Mouse (Mus musculus) heart, embryonic 14.5 days (tissue): ENCODE data around the gene Irgm2. TPM values are rescaled to one million over a fixed set of nuclear protein-coding genes. Genes with fewer than 3 reads are reported as not detected.

Experiments
- ATAC-seq: fragments of 200-750 bp; cut with Nextera tagmentation; 2 replicates; pipeline ENCODE4 v1.8.0; 2017; ENCODE audit warnings: low read depth, moderate TSS enrichment; ENCODE audit not compliant: insufficient number of reproducible peaks, insufficient read depth, low FRiP score
- H3K27ac ChIP-seq, 2 experiments: fragments of 200-500 bp in 1 of 2; fragments of 300-500 bp in 1 of 2; sonication (generic) in 1 of 2; replicated peaks in 1 of 2; 2 replicates each; pipeline ENCODE4 v1.5.1; 2012 to 2014; ENCODE audit warnings: low read depth in 2 of 2, low read length in 2 of 2, control low read depth in 1 of 2, mild to moderate bottlenecking in 1 of 2, mixed read lengths in 1 of 2; ENCODE audit not compliant: control insufficient read depth in 1 of 2, insufficient read depth in 1 of 2
- H3K27me3 ChIP-seq: fragments of 300-500 bp; sonication (generic); 2 replicates; pipeline ENCODE4 v1.6.1; 2014; ENCODE audit warnings: mild to moderate bottlenecking, low read length, control low read depth; ENCODE audit not compliant: control insufficient read depth, insufficient read depth
- H3K36me3 ChIP-seq: fragments of 300-500 bp; sonication (generic); 2 replicates; pipeline ENCODE4 v1.6.1; 2014; ENCODE audit warnings: mild to moderate bottlenecking, control low read depth, low read length, mixed read lengths; ENCODE audit not compliant: control insufficient read depth, insufficient read depth
- H3K4me1 ChIP-seq, 2 experiments: fragments of 200-500 bp in 1 of 2; fragments of 300-500 bp in 1 of 2; sonication (generic) in 1 of 2; 2 replicates each; pipeline ENCODE4 v1.6.1; 2012 to 2014; ENCODE audit warnings: low read length in 2 of 2, control low read depth in 1 of 2, mixed read lengths in 1 of 2; ENCODE audit not compliant: control insufficient read depth in 2 of 2, insufficient read depth in 2 of 2
- H3K4me2 ChIP-seq: fragments of 300-500 bp; sonication (generic); 2 replicates; pipeline ENCODE4 v1.6.1; 2014; ENCODE audit warnings: mild to moderate bottlenecking, low read length
- H3K4me3 ChIP-seq, 2 experiments: fragments of 200-500 bp in 1 of 2; fragments of 300-500 bp in 1 of 2; sonication (generic) in 1 of 2; 2 replicates each; pipeline ENCODE4 v1.5.1; 2012 to 2014; ENCODE audit warnings: low read length in 2 of 2, mild to moderate bottlenecking in 2 of 2, control low read depth in 1 of 2, low read depth in 1 of 2, moderate library complexity in 1 of 2; ENCODE audit not compliant: control insufficient read depth in 1 of 2, insufficient read depth in 1 of 2
- H3K9ac ChIP-seq: fragments of 300-500 bp; sonication (generic); 2 replicates; pipeline ENCODE4 v1.6.1; 2014; ENCODE audit warnings: mild to moderate bottlenecking, low read length
- H3K9me3 ChIP-seq: fragments of 300-500 bp; sonication (generic); 2 replicates; pipeline ENCODE4 v1.6.1; 2016; ENCODE audit warnings: low read length, control low read depth; ENCODE audit not compliant: control insufficient read depth
- WGBS: fragments of 180-500 bp; shearing (Covaris S2); extraction: QIAGEN DNeasy Blood & Tissue Kit; methylation state at CpG from one replicate; pipeline ENCODE4 v1.1.7; 2014; 5-methylcytosine and 5-hydroxymethylcytosine counted together
- polyA plus RNA-seq: library from polyadenylated mRNA; unstranded; fragments of >200 nt; fragmentation: Nextera tagmentation; extraction: Ambion mirVana; gene quantifications from 2 replicates; pipeline ENCODE4 v1.2.1, GENCODE M21; 2014

The Irgm2 gene
- polyA plus RNA-seq, 1 experiment from 2014 or later = 4.3 TPM

- Histone ChIP-seq H3K4me3 (no peak overlapping the region), H3K27ac (peak overlapping the region; percentile 54 to 70), H3K9ac (no peak overlapping the region), H3K36me3 (no peaks in the 10 kb centered on the region), H3K4me2 (peak overlapping the region; percentile 43), H3K4me1 (peaks cover 9 to 25% of the 10 kb centered on the region in 2 experiments), H3K9me3 (no peaks in the 10 kb centered on the region), H3K27me3 (no peaks in the 10 kb centered on the region)
- 41% methylated on average over 4 of the region's 4 CpGs for WGBS
- ATAC-seq = no peak
These were observed 5.4 kb upstream of the Irgm2 start for GRCm38 (mm10) chr11:58193860-58194520.

- peak overlapping the region in 1 of 2 experiments; percentile 70; a peak in 2 of 4 replicates for H3K4me3 ChIP-seq
- H3K27ac ChIP-seq = no peak overlapping the region
- H3K27me3 ChIP-seq = no peaks in the 10 kb centered on the region
- WGBS = 81% methylated on average over 4 of the region's 4 CpGs
- no peaks in the 10 kb centered on the region for H3K9me3 ChIP-seq
- peak overlapping the region; percentile 76 for H3K4me2 ChIP-seq
- peaks cover 9 to 24% of the 10 kb centered on the region in 2 experiments for H3K4me1 ChIP-seq
- H3K9ac ChIP-seq = peak overlapping the region; percentile 84; the same call in 1 of the 2 replicates
- no peaks in the 10 kb centered on the region for H3K36me3 ChIP-seq
- ATAC-seq = no peak
These were observed 755 bp upstream of the Irgm2 start for GRCm38 (mm10) chr11:58198663-58199062.

GRCm38 (mm10) chr11:58200226-58200625 lies 808 bp downstream of the Irgm2 start:
- no peak for ATAC-seq
- H3K4me3 ChIP-seq = no peak overlapping the region
- no peak overlapping the region for H3K9ac ChIP-seq
- no peaks in the 10 kb centered on the region for H3K27me3 ChIP-seq
- H3K27ac ChIP-seq = no peak overlapping the region
- no peaks in the 10 kb centered on the region for H3K36me3 ChIP-seq
- WGBS = 90% methylated on average over 4 of the region's 4 CpGs
- peaks cover 5 to 18% of the 10 kb centered on the region in 2 experiments for H3K4me1 ChIP-seq
- H3K9me3 ChIP-seq = no peaks in the 10 kb centered on the region
- H3K4me2 ChIP-seq = peak overlapping the region; percentile 76

- Histone ChIP-seq H3K27me3 (no peaks in the 10 kb centered on the region), H3K9me3 (no peaks in the 10 kb centered on the region), H3K36me3 (no peaks in the 10 kb centered on the region), H3K9ac (no peak overlapping the region), H3K4me1 (peaks cover 5 to 18% of the 10 kb centered on the region in 2 experiments), H3K4me2 (no peak overlapping the region), H3K27ac (no peak overlapping the region), H3K4me3 (no peak overlapping the region)
- no peak for ATAC-seq
- 83% methylated on average over 12 of the region's 12 CpGs for WGBS
These were observed 1.6 kb downstream of the Irgm2 start for GRCm38 (mm10) chr11:58201052-58201451.

- no peak overlapping the region for H3K4me3 ChIP-seq
- H3K4me1 ChIP-seq = peaks cover 7 to 16% of the 10 kb centered on the region in 2 experiments
- no peaks in the 10 kb centered on the region for H3K27me3 ChIP-seq
- no peak overlapping the region for H3K27ac ChIP-seq
- H3K9ac ChIP-seq = no peak overlapping the region
- no peaks in the 10 kb centered on the region for H3K36me3 ChIP-seq
- H3K9me3 ChIP-seq = no peaks in the 10 kb centered on the region
- WGBS = 80% methylated on average over 1 of the region's 1 CpGs
- ATAC-seq = no peak
- H3K4me2 ChIP-seq = no peak overlapping the region
These were observed 11.0 kb downstream of the Irgm2 start for GRCm38 (mm10) chr11:58210321-58210886.

- Histone ChIP-seq H3K36me3 (no peaks in the 10 kb centered on the region), H3K9ac (peak overlapping the region; percentile 56; the same call in 1 of the 2 replicates), H3K27me3 (no peaks in the 10 kb centered on the region), H3K4me3 (no peak overlapping the region), H3K9me3 (no peaks in the 10 kb centered on the region), H3K27ac (peak overlapping the region; percentile 14 to 33; a peak in 2 of 4 replicates), H3K4me2 (peak overlapping the region; percentile 35), H3K4me1 (peaks cover 7 to 17% of the 10 kb centered on the region in 2 experiments)
- no peak for ATAC-seq
- WGBS = 14% methylated on average over 9 of the region's 9 CpGs
These were observed 11.8 kb downstream of the Irgm2 start for GRCm38 (mm10) chr11:58211062-58211681.

GRCm38 (mm10) chr11:58211682-58212067 lies 12.3 kb downstream of the Irgm2 start:
- WGBS = 42% methylated on average over 2 of the region's 2 CpGs
- H3K4me3 ChIP-seq = no peak overlapping the region
- H3K36me3 ChIP-seq = no peaks in the 10 kb centered on the region
- peaks cover 7 to 17% of the 10 kb centered on the region in 2 experiments for H3K4me1 ChIP-seq
- peak overlapping the region; percentile 14 to 33; a peak in 1 of 4 replicates for H3K27ac ChIP-seq
- H3K9me3 ChIP-seq = no peaks in the 10 kb centered on the region
- no peak for ATAC-seq
- peak overlapping the region; percentile 56; the same call in 1 of the 2 replicates for H3K9ac ChIP-seq
- no peaks in the 10 kb centered on the region for H3K27me3 ChIP-seq
- peak overlapping the region; percentile 35 for H3K4me2 ChIP-seq
